Mouse (Mus musculus): ENCODE results near the gene 1700001P01Rik.

GRCm38 (mm10) chr11:97743423-97743822, 32.3 kb downstream of the 1700001P01Rik start:
- TF ChIP-seq POLR2A (IDR thresholded peaks at IDR 0.05; ENCODE audit: insufficient read depth, low read depth, low read length) (no peak), CTCF (IDR thresholded peaks at IDR 0.05; ENCODE audit: insufficient read depth, low read depth, low read length) (no peak)

All from olfactory bulb, adult 2 months (tissue).